Mouse (Mus musculus): ENCODE measurements around the gene Ccdc194.
A peak's percentile ranks its signal among the peaks of the same experiment; 100 is the strongest.

Gene Ccdc194

GRCm38 (mm10) chr8:71525226-71526050 is at the start of gene Ccdc194:
Gene Ccdc194 (minus strand): TSS chr8:71525711.
- no peak for DNase-seq (ENCODE audit: low spot score)

- DNase-seq (ENCODE audit: low spot score): no peak
Measured at GRCm38 (mm10) chr8:71575020-71575419, 49.5 kb upstream of the Ccdc194 start.

- peak; percentile 44 for DNase-seq (ENCODE audit: low spot score)
Measured at GRCm38 (mm10) chr8:71574426-71574825, 48.9 kb upstream of the Ccdc194 start.

DNA sequence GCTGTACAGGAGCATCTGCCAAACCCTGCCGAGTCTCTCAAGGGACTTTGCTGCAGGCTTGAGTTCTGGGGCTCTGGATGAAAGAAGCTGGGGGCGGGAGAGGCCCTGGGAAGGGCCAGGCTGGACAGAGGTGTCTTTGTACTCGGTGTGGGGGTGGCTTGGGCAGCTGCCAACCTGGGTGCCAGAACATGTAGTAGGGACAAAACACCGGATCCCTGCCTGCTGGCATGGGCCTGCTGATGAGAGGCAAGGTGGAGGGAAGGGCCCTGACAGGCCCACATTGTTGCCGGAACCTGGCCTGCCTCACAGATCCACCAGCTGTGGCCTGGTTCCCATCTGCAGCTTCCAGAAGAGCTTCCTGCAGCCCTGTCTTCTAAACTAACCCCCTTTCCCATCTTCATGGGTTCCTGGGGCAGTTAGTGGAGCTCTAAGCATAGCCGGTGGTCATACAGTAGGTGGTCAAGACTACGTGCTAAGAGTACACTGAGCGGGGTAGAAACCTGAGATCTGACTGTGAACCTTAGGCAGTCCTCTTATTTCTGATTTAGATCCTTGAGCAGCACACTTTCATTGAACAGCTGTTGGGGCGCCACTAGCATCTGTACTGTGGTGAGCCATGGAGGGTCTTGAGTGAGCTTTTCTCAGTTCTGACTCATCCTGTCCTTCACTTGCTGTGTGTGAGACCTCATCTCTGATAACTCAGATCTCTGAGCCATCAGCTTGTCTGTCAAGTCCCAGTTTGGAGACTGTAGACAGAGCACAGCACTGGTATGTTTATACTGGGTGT is 47.5 kb upstream of the Ccdc194 start:
- peak; percentile 96 for DNase-seq (ENCODE audit: low spot score)

- DNase-seq (ENCODE audit: low spot score): peak; percentile 45
Measured at GRCm38 (mm10) chr8:71572077-71572476, 46.6 kb upstream of the Ccdc194 start.

GRCm38 (mm10) chr8:71570291-71570954 is 44.9 kb upstream of the Ccdc194 start:
- peak; percentile 99 for DNase-seq (ENCODE audit: low spot score)

DNA sequence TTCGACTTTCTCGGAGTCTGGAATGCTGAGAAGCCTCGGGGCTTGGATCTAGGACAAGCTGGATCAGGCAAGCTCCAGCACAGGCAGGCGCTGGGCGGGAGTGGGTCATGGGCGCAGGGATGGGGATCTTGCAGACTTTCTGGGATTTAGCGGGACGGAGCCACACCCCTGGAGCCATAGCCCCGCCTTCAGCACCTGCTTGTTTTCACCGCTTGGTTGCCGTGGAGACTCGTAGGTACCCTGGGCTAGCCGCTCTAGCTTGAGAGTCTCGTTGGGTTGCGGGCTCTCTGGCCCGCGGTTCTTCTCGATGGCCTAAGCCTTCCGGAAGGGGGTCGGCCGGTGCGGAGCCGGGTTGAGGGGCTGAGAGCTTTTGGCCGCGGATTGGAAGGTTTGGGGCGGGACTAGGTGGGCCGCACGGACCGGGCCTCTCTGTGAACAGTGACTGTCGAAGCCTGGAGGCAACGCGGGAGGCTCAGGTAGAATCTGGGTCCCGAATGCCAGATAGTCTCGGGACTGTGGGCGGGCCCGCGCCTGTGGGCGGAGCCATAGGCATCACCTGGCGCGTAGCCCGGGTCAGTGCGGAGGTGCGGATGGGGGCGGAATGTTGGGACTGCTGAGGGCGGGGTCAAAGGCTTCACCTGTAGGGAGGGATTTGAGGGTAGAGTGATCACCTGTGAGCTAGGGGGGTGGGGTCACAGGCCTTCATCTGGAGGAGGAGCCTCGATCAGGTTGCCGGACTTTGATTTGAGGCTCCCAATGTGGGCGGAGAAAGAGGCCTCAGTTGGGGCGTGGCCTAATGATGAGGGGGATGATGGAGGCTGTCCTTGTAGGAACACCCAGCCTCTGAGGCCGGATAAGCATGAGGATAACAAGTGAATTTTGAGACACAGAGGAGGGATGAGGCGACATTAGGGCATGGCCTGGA is 44.1 kb upstream of the Ccdc194 start:
- DNase-seq (ENCODE audit: low spot score): peak; percentile 96

GRCm38 (mm10) chr8:71568941-71569340 is 43.4 kb upstream of the Ccdc194 start:
- peak; percentile 49 for DNase-seq (ENCODE audit: low spot score)

- DNase-seq (ENCODE audit: low spot score): peak; percentile 70
Measured at GRCm38 (mm10) chr8:71568387-71568937, 43.0 kb upstream of the Ccdc194 start, which contains the start of gene Slc27a1. Gene Slc27a1 (plus strand): TSS chr8:71568882.

GRCm38 (mm10) chr8:71567587-71567986 is 42.1 kb upstream of the Ccdc194 start:
- DNase-seq (ENCODE audit: low spot score): no peak

DNA sequence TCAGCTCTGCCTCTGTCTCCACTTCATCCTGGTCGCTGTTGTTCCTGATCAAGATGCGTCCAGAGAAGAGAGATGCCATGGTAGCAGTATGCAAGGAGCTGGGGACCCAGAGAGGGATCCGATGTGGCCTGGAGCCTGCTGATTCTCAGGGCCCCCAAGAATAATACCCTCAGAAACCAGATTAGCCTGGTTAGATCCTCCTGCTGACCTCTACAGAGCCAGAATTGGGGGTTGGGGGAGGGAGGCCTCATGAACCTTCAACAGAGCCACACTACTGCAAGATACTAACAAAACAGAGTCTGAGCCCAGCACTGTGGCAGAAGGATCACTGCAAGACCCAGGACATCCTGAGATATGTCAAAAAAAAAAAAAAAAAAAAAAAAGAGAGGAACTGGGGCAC is 41.0 kb upstream of the Ccdc194 start, which contains the start of gene Nxnl1:
TSS of gene Nxnl1 (minus strand) at position 101 of the 400 bp plus-strand sequence.
- no peak for DNase-seq (ENCODE audit: low spot score)

- no peak for DNase-seq (ENCODE audit: low spot score)
Measured at GRCm38 (mm10) chr8:71563992-71564391, 38.5 kb upstream of the Ccdc194 start.

GRCm38 (mm10) chr8:71562751-71563150 is 37.2 kb upstream of the Ccdc194 start:
- peak; percentile 83 for DNase-seq (ENCODE audit: low spot score)

- peak; percentile 88 for DNase-seq (ENCODE audit: low spot score)
Measured at GRCm38 (mm10) chr8:71561401-71561800, 35.9 kb upstream of the Ccdc194 start.

DNA sequence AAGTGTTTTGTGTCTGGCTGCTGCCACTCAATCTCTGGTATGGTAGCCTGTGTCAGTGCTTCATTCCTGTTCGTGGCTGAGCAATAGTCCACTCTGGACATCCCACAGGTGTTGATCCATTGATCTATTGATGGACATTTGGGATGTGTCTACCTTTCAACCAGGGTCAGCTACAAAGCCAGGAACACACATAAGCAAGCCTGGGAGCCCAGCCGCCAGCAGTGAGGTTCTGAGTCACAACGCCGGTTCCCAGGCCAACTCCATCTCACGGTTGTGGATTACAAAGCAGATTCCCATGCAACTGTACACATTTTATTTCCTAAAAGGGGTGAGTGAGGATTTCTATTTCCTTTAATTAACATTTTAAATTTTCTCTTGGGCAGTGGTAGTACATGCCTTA is 35.3 kb upstream of the Ccdc194 start:
- DNase-seq (ENCODE audit: low spot score): no peak

GRCm38 (mm10) chr8:71560071-71560470 is 34.6 kb upstream of the Ccdc194 start:
- DNase-seq (ENCODE audit: low spot score): no peak

- DNase-seq (ENCODE audit: low spot score): no peak
Measured at GRCm38 (mm10) chr8:71558958-71559690, 33.6 kb upstream of the Ccdc194 start.

DNA sequence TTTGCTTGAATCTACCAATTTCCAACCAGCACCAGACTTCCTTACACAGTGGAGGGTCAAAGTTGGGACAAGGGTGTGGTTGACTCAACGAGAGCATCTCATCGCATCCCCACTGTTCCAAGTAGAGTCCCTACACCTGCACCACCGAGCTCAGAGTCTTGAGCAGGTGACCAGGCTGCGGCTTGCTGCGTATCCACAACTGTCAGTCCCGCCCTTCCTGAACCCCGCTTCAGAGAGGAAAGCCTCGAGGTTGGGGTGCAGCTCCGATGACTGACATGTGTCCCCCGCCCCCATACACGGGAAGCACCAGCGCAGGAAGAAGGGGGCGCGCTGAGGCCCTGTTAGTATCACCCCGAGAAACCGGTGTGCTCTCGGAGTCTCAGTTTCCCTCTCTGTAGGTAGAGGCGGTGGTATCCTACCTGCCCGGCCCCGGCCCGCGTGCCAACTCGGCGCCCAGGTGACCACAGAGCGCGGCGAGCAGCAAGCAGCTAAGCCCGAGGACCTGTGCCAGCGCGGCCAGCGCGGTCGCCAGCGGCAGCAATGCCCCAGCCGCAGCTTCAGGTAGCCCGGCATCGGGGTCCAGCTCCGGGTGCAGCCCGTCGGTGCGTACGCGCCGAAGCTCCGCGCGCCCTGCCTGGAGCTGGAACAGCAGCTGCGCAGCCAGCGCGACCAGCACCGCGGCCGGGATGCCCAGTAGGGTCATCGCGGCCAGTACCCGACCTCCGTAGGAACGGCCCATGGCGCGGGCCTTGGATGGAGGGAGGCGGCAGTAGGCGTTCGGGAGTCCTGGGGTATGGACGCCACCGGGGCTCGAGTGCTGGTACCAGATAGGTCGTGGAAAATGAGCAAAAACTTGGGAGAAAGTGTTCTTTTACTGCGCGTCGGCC is 32.8 kb upstream of the Ccdc194 start, which contains the start of gene Tmem221:
TSS of gene Tmem221 (minus strand) at position 801 of the 887 bp plus-strand sequence.
- DNase-seq (ENCODE audit: low spot score): no peak

- no peak for DNase-seq (ENCODE audit: low spot score)
Measured at GRCm38 (mm10) chr8:71554644-71555043, 29.1 kb upstream of the Ccdc194 start.

All from MN1 (cell line).